Mouse (Mus musculus): Measurements from ENCODE around the gene Tmem37. TPM values are rescaled to one million over a fixed set of nuclear protein-coding genes. Genes with fewer than 3 reads are reported as not detected.

The Tmem37 gene
- polyA plus RNA-seq, 1 experiment from 2014 or later = 8.2 TPM

DNA sequence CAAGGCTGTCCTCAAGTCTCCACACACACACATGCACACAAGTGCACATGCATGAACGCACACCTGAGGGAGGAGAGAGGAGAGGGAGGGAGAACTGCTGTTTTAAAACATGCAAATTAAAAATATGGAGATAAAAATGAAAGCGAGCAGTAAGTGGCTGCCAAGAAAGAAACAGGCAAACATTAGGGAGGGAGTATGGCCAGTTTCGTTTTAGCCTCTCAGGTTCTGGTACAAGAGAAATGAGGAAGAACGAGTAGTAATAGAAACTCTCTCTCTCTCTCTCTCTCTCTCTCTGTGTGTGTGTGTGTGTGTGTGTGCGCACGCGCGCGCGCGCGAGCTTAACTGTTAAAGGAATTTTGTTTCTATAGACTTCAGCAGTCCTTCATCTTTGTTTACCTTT, 54.4 kb downstream of the Tmem37 start:
- H3K9me3 ChIP-seq (replicated peaks; ENCODE audit: control insufficient read depth, low read length) = no peaks in the 10 kb centered on the region
- H3K27ac ChIP-seq (ENCODE audit: low read depth, low read length) = no peak overlapping the region
- WGBS = 92% methylated on average over 12 of the region's 12 CpGs
- H3K4me1 ChIP-seq (ENCODE audit: control insufficient read depth, insufficient read depth, low read length) = no peaks in the 10 kb centered on the region
- H3K4me2 ChIP-seq (ENCODE audit: low read length) = no peak overlapping the region
- H3K4me3 ChIP-seq (ENCODE audit: low read depth, low read length) = no peak overlapping the region
- ATAC-seq (no peak), DNase-seq (ENCODE audit: low spot score) (no peak)
- no peak overlapping the region for H3K9ac ChIP-seq (ENCODE audit: low read length)
- no peaks in the 10 kb centered on the region for H3K27me3 ChIP-seq (replicated peaks; ENCODE audit: control insufficient read depth, insufficient read depth, low read length)
- H3K36me3 ChIP-seq (ENCODE audit: control insufficient read depth, insufficient read depth, low read length) = no peaks in the 10 kb centered on the region

DNA sequence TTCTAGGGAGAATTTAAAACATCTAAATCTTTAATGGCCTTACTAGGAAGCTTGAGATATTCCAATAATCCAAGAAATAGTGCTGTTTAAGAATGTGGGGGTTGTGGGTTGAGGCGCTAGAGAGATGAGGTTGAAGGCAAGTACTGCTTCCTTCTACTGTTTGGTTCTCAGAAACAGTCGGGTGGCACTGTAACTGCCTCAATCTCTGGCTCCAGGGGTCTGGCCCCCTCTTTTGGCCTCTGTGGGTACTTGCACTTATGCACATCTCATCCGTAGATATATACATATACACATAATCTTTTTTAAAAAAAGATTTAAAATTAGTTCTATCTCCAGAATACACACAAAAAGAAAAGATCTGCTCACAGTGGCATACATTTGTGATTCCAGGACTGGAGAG, 55.0 kb downstream of the Tmem37 start:
- no peak overlapping the region for H3K4me2 ChIP-seq (ENCODE audit: low read length)
- no peak overlapping the region for H3K9ac ChIP-seq (ENCODE audit: low read length)
- H3K4me3 ChIP-seq (ENCODE audit: low read depth, low read length) = no peak overlapping the region
- ATAC-seq = no peak
- H3K4me1 ChIP-seq (ENCODE audit: control insufficient read depth, insufficient read depth, low read length) = no peaks in the 10 kb centered on the region
- H3K27ac ChIP-seq (ENCODE audit: low read depth, low read length) = no peak overlapping the region
- no peaks in the 10 kb centered on the region for H3K36me3 ChIP-seq (ENCODE audit: control insufficient read depth, insufficient read depth, low read length)
- no peaks in the 10 kb centered on the region for H3K27me3 ChIP-seq (replicated peaks; ENCODE audit: control insufficient read depth, insufficient read depth, low read length)
- 30% methylated on average over 3 of the region's 3 CpGs for WGBS
- H3K9me3 ChIP-seq (replicated peaks; ENCODE audit: control insufficient read depth, low read length) = no peaks in the 10 kb centered on the region
- no peak for DNase-seq (ENCODE audit: low spot score)

Other genes starting within 250 kb of the Tmem37 start
- 15.2 and 17.4 TPM in 2 replicates for gene Ptpn4, start 236.5 kb downstream of the Tmem37 start, polyA plus RNA-seq (2014; fragmentation: Nextera tagmentation; extraction: Ambion mirVana)
- 13.3 TPM in 2 replicates for gene Tmem177, start 160.9 kb downstream of the Tmem37 start, polyA plus RNA-seq (2014; fragmentation: Nextera tagmentation; extraction: Ambion mirVana)
- 0.15 and 0.48 TPM in 2 replicates for gene Cfap221, start 76.8 kb downstream of the Tmem37 start, polyA plus RNA-seq (2014; fragmentation: Nextera tagmentation; extraction: Ambion mirVana)
- gene Sctr, start 67.2 kb downstream of the Tmem37 start, polyA plus RNA-seq (2014; fragmentation: Nextera tagmentation; extraction: Ambion mirVana) = 0.52 and 0.56 TPM in 2 replicates
- 1,393 and 1,470 TPM in 2 replicates for gene Dbi, start 47.0 kb upstream of the Tmem37 start, polyA plus RNA-seq (2014; fragmentation: Nextera tagmentation; extraction: Ambion mirVana)
- gene 3110009E18Rik, start 47.1 kb upstream of the Tmem37 start, polyA plus RNA-seq (2014; fragmentation: Nextera tagmentation; extraction: Ambion mirVana) = 25.9 and 27.3 TPM in 2 replicates
- gene Steap3, start 198.6 kb upstream of the Tmem37 start, polyA plus RNA-seq (2014; fragmentation: Nextera tagmentation; extraction: Ambion mirVana) = 2.1 and 3.1 TPM in 2 replicates